In genomic region chr1:55130190-55130916, GRCm38 (mm10) we compare ENCODE assay signal across 8 mouse cellular contexts. TPM values are rescaled to one million over a fixed set of nuclear protein-coding genes. Genes with fewer than 3 reads are reported as not detected.
DNase-seq lines count a peak whose midpoint lies in the region; ATAC-seq and TF ChIP-seq lines count a peak whose summit lies in the region.

No protein-coding gene starts in this region.

- CTCF ChIA-PET in Patski (lab: Charles Lee): no interaction called here

- peak overlapping the region; percentile 100 for H3K4me3 ChIP-seq in heart, embryonic 16.5 days (ENCODE audit: low read length)

- in situ Hi-C loops in Patski (cut with MboI; ENCODE audit: low pct_unique_long_range_greater_than_20kb): no loop called here

- H3K9ac ChIP-seq in heart, embryonic 16.5 days (ENCODE audit: low read length): peak overlapping the region; percentile 85

- no peak for ATAC-seq in Patski
- ATAC-seq in heart, embryonic 16.5 days (replicated peaks; ENCODE audit: extremely low read depth, insufficient read depth, low FRiP score): no peak
- peak; percentile 46 for ATAC-seq in megakaryocyte-erythroid progenitor cell, adult 5-6 weeks (replicated peaks; ENCODE audit: low FRiP score, low TSS enrichment, poor library complexity, severe bottlenecking)

- no peak for TF ChIP-seq CTCF in Patski (IDR thresholded peaks at IDR 0.05)

- peak; percentile 20 for DNase-seq in kidney, adult 9 months
- no peak for DNase-seq in kidney, postnatal 10 days
- DNase-seq in Patski (ENCODE audit: low read depth, low spot score): peak; percentile 7
- no peak for DNase-seq in yolk sac, embryonic 10.5 days (ENCODE audit: low spot score)
- no peak for DNase-seq in right cerebral cortex, postnatal 25 days
- DNase-seq in natural killer cell, adult 2 months (ENCODE audit: low spot score in 2 of 2): no peak

- H3K4me2 ChIP-seq in heart, embryonic 16.5 days (ENCODE audit: low read depth, low read length): peak overlapping the region; percentile 80

- peak overlapping the region; percentile 98 for H3K27ac ChIP-seq in heart, embryonic 16.5 days (ENCODE audit: low read length)

- WGBS in heart, embryonic 16.5 days: 62% methylated on average over 10 of the region's 10 CpGs

- H3K4me1 ChIP-seq in heart, embryonic 16.5 days (ENCODE audit: control insufficient read depth, insufficient read depth, low read length): peaks cover 14% of the 10 kb centered on the region

- H3K36me3 ChIP-seq in heart, embryonic 16.5 days (ENCODE audit: control insufficient read depth, insufficient read depth): no peaks in the 10 kb centered on the region

- POLR2A ChIA-PET in Patski (lab: Charles Lee): interaction anchor here (1.2 to 1.3 kb wide), 2 partner anchors 42 to 45 kb away, joined by 3 to 4 read pairs; partner anchors contain the start of genes Hspd1 and Hspe1

- H3K9me3 ChIP-seq in heart, embryonic 16.5 days (replicated peaks; ENCODE audit: control insufficient read depth, low read length): no peaks in the 10 kb centered on the region

- H3K27me3 ChIP-seq in Patski: no peaks in the 10 kb centered on the region
- H3K27me3 ChIP-seq in heart, embryonic 16.5 days (ENCODE audit: control insufficient read depth, insufficient read depth, low read length): no peaks in the 10 kb centered on the region

RNA-seq across cellular contexts. Expression of gene Mob4, which starts 0.7 kb away (rescaled TPM):
- 84.7 TPM for polyA plus RNA-seq in Patski (2021)
- 113 and 127 TPM in 2 replicates for polyA plus RNA-seq in heart, embryonic 16.5 days (2015; fragmentation: Nextera tagmentation; extraction: Ambion mirVana)
- total RNA-seq in megakaryocyte-erythroid progenitor cell, adult 5-6 weeks (2014; fragmentation: Nextera tagmentation): 33.5 and 42.6 TPM in 2 replicates
- 29.4 and 68.9 TPM in 2 replicates for total RNA-seq in megakaryocyte-erythroid progenitor cell, adult 5-6 weeks (2017)

RNA-seq across cellular contexts. Expression of gene Hspd1, which starts 42.3 kb away (rescaled TPM):
- 475 TPM for polyA plus RNA-seq in Patski (2021)
- polyA plus RNA-seq in heart, embryonic 16.5 days (2015; fragmentation: Nextera tagmentation; extraction: Ambion mirVana): 491 and 512 TPM in 2 replicates
- total RNA-seq in megakaryocyte-erythroid progenitor cell, adult 5-6 weeks (2014; fragmentation: Nextera tagmentation): 526 and 530 TPM in 2 replicates
- total RNA-seq in megakaryocyte-erythroid progenitor cell, adult 5-6 weeks (2017): 929 and 1,055 TPM in 2 replicates

RNA-seq across cellular contexts. Expression of gene Hspe1, which starts 42.4 kb away (rescaled TPM):
- polyA plus RNA-seq in Patski (2021): 326 TPM
- polyA plus RNA-seq in heart, embryonic 16.5 days (2015; fragmentation: Nextera tagmentation; extraction: Ambion mirVana): 276 and 289 TPM in 2 replicates
- total RNA-seq in megakaryocyte-erythroid progenitor cell, adult 5-6 weeks (2014; fragmentation: Nextera tagmentation): 836 and 866 TPM in 2 replicates
- 921 and 969 TPM in 2 replicates for total RNA-seq in megakaryocyte-erythroid progenitor cell, adult 5-6 weeks (2017)

Comparison
In these comparisons a context has a peak if more than half of its experiments do, and no peak if none do; other contexts are left out.
1. DNase-seq: peak in kidney, adult 9 months (single experiment) and Patski (single experiment); none in kidney, postnatal 10 days (single experiment), yolk sac, embryonic 10.5 days (single experiment), right cerebral cortex, postnatal 25 days (single experiment) and natural killer cell, adult 2 months (0 of 2).